Mouse (Mus musculus): Measurements from ENCODE around the gene Reps1. TPM values are rescaled to one million over a fixed set of nuclear protein-coding genes. Genes with fewer than 3 reads are reported as not detected.

Gene Reps1
- polyA plus RNA-seq, 1 experiment from 2014 or later, result 18.3 TPM

- Histone ChIP-seq H3K27ac (ENCODE audit: low read depth) (no peak overlapping the region), H3K9ac (ENCODE audit: low read length) (no peak overlapping the region), H3K36me3 (ENCODE audit: control insufficient read depth, insufficient read depth, low read length) (no peaks in the 10 kb centered on the region), H3K4me3 (ENCODE audit: low read depth, low read length) (no peak overlapping the region), H3K27me3 (replicated peaks; ENCODE audit: control insufficient read depth, insufficient read depth, low read length) (no peaks in the 10 kb centered on the region), H3K9me3 (ENCODE audit: control insufficient read depth, low read length) (no peaks in the 10 kb centered on the region), H3K4me2 (ENCODE audit: low read length) (no peak overlapping the region), H3K4me1 (replicated peaks; ENCODE audit: control insufficient read depth, insufficient read depth, low read length) (peaks cover 36% of the 10 kb centered on the region)
- WGBS, result 74% methylated on average over 2 of the region's 2 CpGs
- no peak for ATAC-seq (replicated peaks; ENCODE audit: low FRiP score, low TSS enrichment, low read depth)
- no peak for DNase-seq (ENCODE audit: low spot score)
Observed at GRCm38 (mm10) chr10:18068880-18069279, 13.2 kb downstream of the Reps1 start.

DNA sequence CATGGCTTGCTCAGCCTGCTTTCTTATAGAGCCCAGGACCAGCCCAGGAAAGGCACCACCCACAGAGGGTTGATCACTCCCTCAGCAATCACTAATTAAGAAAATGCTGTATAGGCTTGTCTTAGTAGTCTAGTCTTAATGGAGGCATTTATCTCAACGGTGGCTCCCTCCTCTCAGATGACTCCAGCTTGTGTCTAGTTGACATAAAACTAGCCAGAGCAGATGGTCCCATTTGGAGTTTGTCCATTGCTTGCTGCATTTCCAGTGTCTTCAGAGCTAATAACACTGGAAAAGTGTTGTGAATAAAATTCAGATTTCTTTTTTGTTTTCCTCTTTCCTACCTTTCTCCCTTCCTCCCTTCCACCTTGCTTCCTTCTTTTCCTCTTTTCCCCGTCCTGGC, 13.9 kb downstream of the Reps1 start:
- DNase-seq (ENCODE audit: low spot score) (no peak), ATAC-seq (replicated peaks; ENCODE audit: low FRiP score, low TSS enrichment, low read depth) (no peak)
- 59% methylated on average over 2 of the region's 2 CpGs for WGBS
- Histone ChIP-seq H3K4me3 (ENCODE audit: low read depth, low read length) (no peak overlapping the region), H3K4me2 (ENCODE audit: low read length) (no peak overlapping the region), H3K9ac (ENCODE audit: low read length) (no peak overlapping the region), H3K36me3 (ENCODE audit: control insufficient read depth, insufficient read depth, low read length) (no peaks in the 10 kb centered on the region), H3K27ac (ENCODE audit: low read depth) (no peak overlapping the region), H3K9me3 (ENCODE audit: control insufficient read depth, low read length) (no peaks in the 10 kb centered on the region), H3K4me1 (replicated peaks; ENCODE audit: control insufficient read depth, insufficient read depth, low read length) (peaks cover 36% of the 10 kb centered on the region), H3K27me3 (replicated peaks; ENCODE audit: control insufficient read depth, insufficient read depth, low read length) (no peaks in the 10 kb centered on the region)

- H3K36me3 ChIP-seq (ENCODE audit: control insufficient read depth, insufficient read depth, low read length), result no peaks in the 10 kb centered on the region
- 62% methylated on average over 3 of the region's 3 CpGs for WGBS
- H3K27me3 ChIP-seq (replicated peaks; ENCODE audit: control insufficient read depth, insufficient read depth, low read length), result no peaks in the 10 kb centered on the region
- H3K4me2 ChIP-seq (ENCODE audit: low read length), result no peak overlapping the region
- no peak overlapping the region for H3K4me3 ChIP-seq (ENCODE audit: low read depth, low read length)
- ATAC-seq (replicated peaks; ENCODE audit: low FRiP score, low TSS enrichment, low read depth), result no peak
- no peak overlapping the region for H3K27ac ChIP-seq (ENCODE audit: low read depth)
- DNase-seq (ENCODE audit: low spot score), result no peak
- H3K9me3 ChIP-seq (ENCODE audit: control insufficient read depth, low read length), result no peaks in the 10 kb centered on the region
- H3K9ac ChIP-seq (ENCODE audit: low read length), result no peak overlapping the region
- peaks cover 36% of the 10 kb centered on the region for H3K4me1 ChIP-seq (replicated peaks; ENCODE audit: control insufficient read depth, insufficient read depth, low read length)
Observed at GRCm38 (mm10) chr10:18070144-18070543, 14.5 kb downstream of the Reps1 start.

DNA sequence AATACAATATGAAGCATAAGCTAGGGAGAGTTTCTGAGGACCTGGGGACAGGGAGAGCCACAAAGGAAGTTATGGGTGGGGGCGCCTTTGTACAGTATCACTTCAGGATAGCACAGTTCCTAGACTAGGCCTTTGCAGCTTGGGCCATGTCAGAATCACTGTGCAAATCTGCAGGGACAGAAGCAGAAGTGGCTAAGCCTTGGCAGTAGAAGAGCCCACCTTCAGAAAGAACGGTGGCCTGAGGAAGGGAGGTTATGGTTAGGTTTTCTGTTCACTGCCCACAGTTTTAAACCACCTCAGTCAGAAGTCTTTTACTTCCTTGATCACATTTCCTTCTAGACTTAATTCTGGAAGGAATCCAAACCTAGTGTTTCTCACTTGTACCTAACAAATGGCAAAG, 15.0 kb downstream of the Reps1 start:
- Histone ChIP-seq H3K27ac (ENCODE audit: low read depth) (no peak overlapping the region), H3K4me3 (ENCODE audit: low read depth, low read length) (no peak overlapping the region), H3K9ac (ENCODE audit: low read length) (no peak overlapping the region), H3K4me1 (replicated peaks; ENCODE audit: control insufficient read depth, insufficient read depth, low read length) (peaks cover 37% of the 10 kb centered on the region), H3K9me3 (ENCODE audit: control insufficient read depth, low read length) (no peaks in the 10 kb centered on the region), H3K4me2 (ENCODE audit: low read length) (no peak overlapping the region), H3K27me3 (replicated peaks; ENCODE audit: control insufficient read depth, insufficient read depth, low read length) (no peaks in the 10 kb centered on the region), H3K36me3 (ENCODE audit: control insufficient read depth, insufficient read depth, low read length) (no peaks in the 10 kb centered on the region)
- no peak for ATAC-seq (replicated peaks; ENCODE audit: low FRiP score, low TSS enrichment, low read depth)
- WGBS, result 76% methylated on average over 2 of the region's 2 CpGs
- no peak for DNase-seq (ENCODE audit: low spot score)

DNA sequence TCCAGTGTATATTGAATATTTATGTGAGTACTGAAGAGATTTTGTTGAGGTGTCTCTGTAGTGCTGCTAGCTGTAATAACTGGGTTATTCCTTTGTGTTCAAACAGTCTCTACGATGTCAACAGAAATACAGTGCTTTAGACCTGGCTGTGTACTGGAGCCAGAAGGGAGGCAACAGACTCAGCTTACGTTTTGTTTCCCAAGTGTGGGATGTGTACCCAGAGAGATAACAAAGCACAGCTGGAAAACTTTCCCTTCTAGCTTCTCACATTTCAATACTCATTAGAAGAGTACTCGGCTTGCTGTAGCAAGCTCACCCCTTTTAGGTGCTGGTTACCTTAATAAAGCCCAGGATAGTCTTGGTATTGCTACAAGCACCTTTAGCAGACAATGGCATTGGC, 17.2 kb downstream of the Reps1 start:
- Histone ChIP-seq H3K4me2 (ENCODE audit: low read length) (no peak overlapping the region), H3K9me3 (ENCODE audit: control insufficient read depth, low read length) (no peaks in the 10 kb centered on the region), H3K9ac (ENCODE audit: low read length) (no peak overlapping the region), H3K27ac (ENCODE audit: low read depth) (no peak overlapping the region), H3K36me3 (ENCODE audit: control insufficient read depth, insufficient read depth, low read length) (no peaks in the 10 kb centered on the region), H3K4me1 (replicated peaks; ENCODE audit: control insufficient read depth, insufficient read depth, low read length) (peaks cover 27% of the 10 kb centered on the region), H3K27me3 (replicated peaks; ENCODE audit: control insufficient read depth, insufficient read depth, low read length) (no peaks in the 10 kb centered on the region), H3K4me3 (ENCODE audit: low read depth, low read length) (no peak overlapping the region)
- ATAC-seq (replicated peaks; ENCODE audit: low FRiP score, low TSS enrichment, low read depth) (no peak), DNase-seq (ENCODE audit: low spot score) (no peak)
- 57% methylated on average over 3 of the region's 3 CpGs for WGBS

DNA sequence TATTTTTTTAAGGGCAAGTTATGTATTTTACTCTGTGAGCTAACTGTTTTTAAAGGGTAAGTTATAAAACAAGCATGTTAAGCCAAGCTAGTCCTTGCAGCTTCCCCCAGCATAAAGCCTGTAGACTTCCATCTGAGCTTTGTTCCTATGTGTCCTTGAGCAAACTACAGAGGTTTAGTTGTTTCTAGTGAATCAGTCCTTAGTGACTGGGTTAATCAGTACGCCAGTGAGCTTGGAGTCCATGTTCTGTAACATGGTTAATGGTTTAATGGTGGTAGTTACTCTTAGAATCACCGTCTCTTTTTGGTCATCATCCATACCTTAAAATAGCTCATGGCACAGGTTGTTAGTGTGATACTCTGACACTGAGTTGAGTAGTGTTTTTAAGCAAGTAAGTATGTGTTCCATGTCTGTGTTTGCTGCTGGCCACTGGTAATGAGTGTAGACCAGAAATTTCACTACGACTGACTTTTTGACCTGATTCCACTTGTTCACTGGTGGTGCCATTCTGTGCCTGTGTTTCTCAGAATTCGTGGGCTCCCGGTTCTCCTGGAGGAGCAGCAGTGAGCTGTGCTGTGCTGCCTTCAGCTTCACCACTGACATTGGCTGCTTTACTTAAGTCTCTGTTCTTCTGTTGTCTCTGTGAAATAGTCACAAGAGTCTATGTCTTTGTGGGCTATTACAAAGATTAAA, 18.9 kb downstream of the Reps1 start:
- Histone ChIP-seq H3K4me3 (ENCODE audit: low read depth, low read length) (no peak overlapping the region), H3K9me3 (ENCODE audit: control insufficient read depth, low read length) (no peaks in the 10 kb centered on the region), H3K27me3 (replicated peaks; ENCODE audit: control insufficient read depth, insufficient read depth, low read length) (no peaks in the 10 kb centered on the region), H3K4me2 (ENCODE audit: low read length) (no peak overlapping the region), H3K36me3 (ENCODE audit: control insufficient read depth, insufficient read depth, low read length) (no peaks in the 10 kb centered on the region), H3K27ac (ENCODE audit: low read depth) (no peak overlapping the region), H3K4me1 (replicated peaks; ENCODE audit: control insufficient read depth, insufficient read depth, low read length) (peaks cover 20% of the 10 kb centered on the region), H3K9ac (ENCODE audit: low read length) (no peak overlapping the region)
- WGBS, result 80% methylated on average over 5 of the region's 5 CpGs
- ATAC-seq (replicated peaks; ENCODE audit: low FRiP score, low TSS enrichment, low read depth) (no peak), DNase-seq (ENCODE audit: low spot score) (no peak)

GRCm38 (mm10) chr10:18075845-18076244, 20.2 kb downstream of the Reps1 start:
- H3K4me1 ChIP-seq (replicated peaks; ENCODE audit: control insufficient read depth, insufficient read depth, low read length), result peaks cover 8% of the 10 kb centered on the region
- H3K4me3 ChIP-seq (ENCODE audit: low read depth, low read length), result no peak overlapping the region
- H3K27ac ChIP-seq (ENCODE audit: low read depth), result no peak overlapping the region
- 79% methylated on average over 6 of the region's 6 CpGs for WGBS
- DNase-seq (ENCODE audit: low spot score) (no peak), ATAC-seq (replicated peaks; ENCODE audit: low FRiP score, low TSS enrichment, low read depth) (no peak)
- no peak overlapping the region for H3K4me2 ChIP-seq (ENCODE audit: low read length)
- no peaks in the 10 kb centered on the region for H3K36me3 ChIP-seq (ENCODE audit: control insufficient read depth, insufficient read depth, low read length)
- H3K9me3 ChIP-seq (ENCODE audit: control insufficient read depth, low read length), result no peaks in the 10 kb centered on the region
- H3K9ac ChIP-seq (ENCODE audit: low read length), result no peak overlapping the region
- no peaks in the 10 kb centered on the region for H3K27me3 ChIP-seq (replicated peaks; ENCODE audit: control insufficient read depth, insufficient read depth, low read length)

DNA sequence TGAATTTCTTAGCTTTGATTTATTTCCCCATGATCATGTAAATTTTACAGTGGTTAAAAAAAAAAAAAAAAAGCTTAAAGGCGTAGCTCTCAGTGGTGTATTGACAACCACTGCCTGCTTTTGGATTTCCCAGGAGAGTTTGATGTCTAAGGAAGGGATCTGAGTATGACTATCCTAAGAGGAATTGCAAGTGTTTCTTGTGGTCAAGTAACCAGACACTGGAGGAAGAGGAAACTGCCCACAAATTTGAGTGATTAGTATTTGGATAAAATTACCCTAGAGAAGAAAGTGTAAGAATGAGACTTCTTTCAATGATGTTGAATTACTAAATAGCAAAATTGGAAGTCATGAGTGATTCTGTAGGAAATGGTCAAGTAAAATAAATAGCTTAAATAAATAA, 25.9 kb downstream of the Reps1 start:
- 85% methylated on average over 1 of the region's 1 CpGs for WGBS
- no peak for ATAC-seq (replicated peaks; ENCODE audit: low FRiP score, low TSS enrichment, low read depth)

GRCm38 (mm10) chr10:18082772-18083171, 27.1 kb downstream of the Reps1 start:
- 0 out of 2 replicates have a peak, but pooled peaks cover 4% of the 10 kb centered on the region for H3K9me3 ChIP-seq (ENCODE audit: control insufficient read depth, low read length)
- H3K4me3 ChIP-seq (ENCODE audit: low read depth, low read length), result no peak overlapping the region
- H3K4me2 ChIP-seq (ENCODE audit: low read length), result no peak overlapping the region
- ATAC-seq (replicated peaks; ENCODE audit: low FRiP score, low TSS enrichment, low read depth) (no peak), DNase-seq (ENCODE audit: low spot score) (no peak)
- 91% methylated on average over 6 of the region's 6 CpGs for WGBS
- no peaks in the 10 kb centered on the region for H3K27me3 ChIP-seq (replicated peaks; ENCODE audit: control insufficient read depth, insufficient read depth, low read length)
- no peaks in the 10 kb centered on the region for H3K4me1 ChIP-seq (replicated peaks; ENCODE audit: control insufficient read depth, insufficient read depth, low read length)
- H3K36me3 ChIP-seq (ENCODE audit: control insufficient read depth, insufficient read depth, low read length), result no peaks in the 10 kb centered on the region
- H3K27ac ChIP-seq (ENCODE audit: low read depth), result no peak overlapping the region
- H3K9ac ChIP-seq (ENCODE audit: low read length), result no peak overlapping the region

More for the DNA sequence above, 25.9 kb downstream of the Reps1 start:
- Histone ChIP-seq H3K4me3 (ENCODE audit: low read depth, low read length) (no peak overlapping the region), H3K27ac (ENCODE audit: low read depth) (no peak overlapping the region), H3K4me2 (ENCODE audit: low read length) (no peak overlapping the region), H3K9me3 (ENCODE audit: control insufficient read depth, low read length) (no peaks in the 10 kb centered on the region), H3K27me3 (replicated peaks; ENCODE audit: control insufficient read depth, insufficient read depth, low read length) (no peaks in the 10 kb centered on the region), H3K9ac (ENCODE audit: low read length) (no peak overlapping the region), H3K36me3 (ENCODE audit: control insufficient read depth, insufficient read depth, low read length) (no peaks in the 10 kb centered on the region), H3K4me1 (replicated peaks; ENCODE audit: control insufficient read depth, insufficient read depth, low read length) (no peaks in the 10 kb centered on the region)
- DNase-seq (ENCODE audit: low spot score), result no peak
